Mouse (Mus musculus) adrenal gland, postnatal 4 days (tissue): Measurements from ENCODE around the gene Catsper1. TPM values are rescaled to one million over a fixed set of nuclear protein-coding genes. Genes with fewer than 3 reads are reported as not detected.

Experiments used
- total RNA-seq, 2 experiments: library from RNA; stranded (reverse); gene quantifications; 2 replicates each; pipeline ENCODE4 v1.2.3; 2021

Gene Catsper1
- total RNA-seq, 2 experiments from 2014 or later, result not detected

Other genes starting within 250 kb of the Catsper1 start
- 10 to 100 TPM; 68.4 to 72.5 TPM for gene Yif1a, start 247.2 kb upstream of the Catsper1 start, total RNA-seq
- gene Cnih2, start 237.2 kb upstream of the Catsper1 start, total RNA-seq, result 10 to 100 TPM; 11.4 to 15.2 TPM
- 100 to 1,000 TPM; 168 to 173 TPM for gene Rab1b, start 228.7 kb upstream of the Catsper1 start, total RNA-seq
- 10 to 100 TPM; 39.5 to 45.3 TPM for gene Klc2, start 217.2 kb upstream of the Catsper1 start, total RNA-seq
- gene Pacs1, start 62.6 kb upstream of the Catsper1 start, total RNA-seq, result 10 to 100 TPM; 35.0 to 39.4 TPM
- 100 to 1,000 TPM; 210 to 224 TPM for gene Sf3b2, start 40.3 kb upstream of the Catsper1 start, total RNA-seq
- under 1 TPM; 0.45 to 0.67 TPM for gene Gal3st3, start 37.4 kb upstream of the Catsper1 start, total RNA-seq
- 1 to 10 TPM; 2.6 to 3.4 TPM for gene Cst6, start 13.8 kb downstream of the Catsper1 start, total RNA-seq
- gene Eif1ad, start 31.0 kb downstream of the Catsper1 start, total RNA-seq, result 10 to 100 TPM; 36.5 to 42.2 TPM
- 100 to 1,000 TPM; 153 to 164 TPM for gene Banf1, start 31.4 kb downstream of the Catsper1 start, total RNA-seq
- 100 to 1,000 TPM in 1 of 2 experiments, 10 to 100 TPM in 1; 98.7 to 123 TPM for gene Sart1, start 53.0 kb downstream of the Catsper1 start, total RNA-seq
- gene Tsga10ip, start 66.8 kb downstream of the Catsper1 start, total RNA-seq, result not detected
- gene Drap1, start 89.2 kb downstream of the Catsper1 start, total RNA-seq, result 100 to 1,000 TPM; 236 to 266 TPM
- gene AI837181, start 89.4 kb downstream of the Catsper1 start, total RNA-seq, result 10 to 100 TPM; 55.1 to 56.7 TPM
- under 1 TPM in 1 of 2 experiments, not detected in 1; 0.20 TPM for gene Fosl1, start 111.8 kb downstream of the Catsper1 start, total RNA-seq
- 10 to 100 TPM; 10.4 to 10.6 TPM for gene Ccdc85b, start 122.2 kb downstream of the Catsper1 start, total RNA-seq
- 100 to 1,000 TPM; 134 to 137 TPM for gene Fibp, start 124.9 kb downstream of the Catsper1 start, total RNA-seq
- gene Ctsw, start 132.8 kb downstream of the Catsper1 start, total RNA-seq, result 1 to 10 TPM in 1 of 2 experiments, under 1 TPM in 1; 0.67 to 1.3 TPM
- gene Efemp2, start 138.2 kb downstream of the Catsper1 start, total RNA-seq, result 10 to 100 TPM; 80.0 to 88.0 TPM
- gene Mus81, start 152.7 kb downstream of the Catsper1 start, total RNA-seq, result 10 to 100 TPM; 24.9 to 29.8 TPM
- 100 to 1,000 TPM; 789 to 859 TPM for gene Cfl1, start 154.7 kb downstream of the Catsper1 start, total RNA-seq
- gene 1700020D05Rik, start 168.0 kb downstream of the Catsper1 start, total RNA-seq, result 1 to 10 TPM; 3.0 to 3.5 TPM
- gene Snx32, start 174.8 kb downstream of the Catsper1 start, total RNA-seq, result 10 to 100 TPM; 15.1 to 16.0 TPM
- gene Ovol1, start 224.9 kb downstream of the Catsper1 start, total RNA-seq, result 1 to 10 TPM in 1 of 2 experiments, not detected in 1; 1.6 TPM
- 1 to 10 TPM; 6.0 to 8.9 TPM for gene Ap5b1, start 232.3 kb downstream of the Catsper1 start, total RNA-seq